Mouse (Mus musculus) midbrain, embryonic 11.5 days (tissue): ENCODE measurements around the gene Elmo1. TPM values are rescaled to one million over a fixed set of nuclear protein-coding genes. Genes with fewer than 3 reads are reported as not detected.

Source experiments
- ATAC-seq: fragments of 200-750 bp; cut with Nextera tagmentation; 2 replicates; pipeline ENCODE4 v1.8.0; 2017; ENCODE audit warnings: moderate TSS enrichment, moderate library complexity; ENCODE audit not compliant: low FRiP score
- DNase-seq: peaks from one replicate; pipeline ENCODE4 v3.0.0; 2015; ENCODE audit warnings: low spot score; ENCODE audit errors: missing footprints
- H3K27ac ChIP-seq: fragments of 300-500 bp; sonication (generic); 2 replicates; pipeline ENCODE4 v1.5.1; 2014; ENCODE audit warnings: low read depth, low read length
- H3K27me3 ChIP-seq: fragments of 300-500 bp; sonication (generic); 2 replicates; pipeline ENCODE4 v1.6.1; 2014; ENCODE audit warnings: mild to moderate bottlenecking, low read length, moderate library complexity, mixed read lengths; ENCODE audit not compliant: control insufficient read depth, insufficient read depth
- H3K36me3 ChIP-seq: fragments of 300-500 bp; sonication (generic); 2 replicates; pipeline ENCODE4 v1.6.1; 2014; ENCODE audit warnings: mild to moderate bottlenecking, low read length, moderate library complexity, mixed read lengths; ENCODE audit not compliant: control insufficient read depth, insufficient read depth
- H3K4me1 ChIP-seq: fragments of 300-500 bp; sonication (generic); 2 replicates; pipeline ENCODE4 v1.6.1; 2014; ENCODE audit warnings: low read length; ENCODE audit not compliant: control insufficient read depth, insufficient read depth
- H3K4me2 ChIP-seq: fragments of 300-500 bp; sonication (generic); 2 replicates; pipeline ENCODE4 v1.6.1; 2014; ENCODE audit warnings: mild to moderate bottlenecking, moderate library complexity
- H3K4me3 ChIP-seq: fragments of 300-500 bp; sonication (generic); 2 replicates; pipeline ENCODE4 v1.5.1; 2014; ENCODE audit warnings: low read depth, low read length
- H3K9ac ChIP-seq: fragments of 300-500 bp; sonication (generic); 2 replicates; pipeline ENCODE4 v1.6.1; 2014; ENCODE audit warnings: low read length
- H3K9me3 ChIP-seq: fragments of 300-500 bp; sonication (generic); 2 replicates; pipeline ENCODE4 v1.6.1; 2016; ENCODE audit warnings: low read length; ENCODE audit not compliant: control insufficient read depth
- WGBS: fragments of 180-500 bp; shearing (Covaris S2); extraction: QIAGEN DNeasy Blood & Tissue Kit; methylation state at CpG from one replicate; pipeline ENCODE4 v1.1.7; 2014; 5-methylcytosine and 5-hydroxymethylcytosine counted together
- polyA plus RNA-seq: library from polyadenylated mRNA; unstranded; fragments of >200 nt; fragmentation: Nextera tagmentation; extraction: Ambion mirVana; gene quantifications from 2 replicates; pipeline ENCODE4 v1.2.1, GENCODE M21; 2014

The Elmo1 gene
- polyA plus RNA-seq, 1 experiment from 2014 or later = 19.1 TPM

DNA sequence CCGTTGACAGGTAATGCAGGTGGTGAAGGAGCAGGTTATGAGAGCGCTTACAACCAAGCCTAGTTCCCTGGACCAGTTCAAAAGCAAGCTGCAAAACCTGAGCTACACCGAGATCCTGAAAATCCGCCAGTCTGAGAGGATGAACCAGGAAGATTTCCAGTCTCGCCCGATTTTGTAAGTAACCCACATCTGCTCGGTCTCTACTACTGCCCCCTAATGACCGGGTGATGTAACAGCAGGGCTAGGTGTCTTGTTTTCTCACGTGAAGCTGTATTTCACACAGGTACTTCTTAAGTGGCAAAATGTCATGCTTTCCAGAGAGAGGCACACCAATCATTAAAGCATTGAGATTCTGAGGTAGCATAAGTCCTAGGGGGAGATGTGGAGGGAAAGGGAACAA lies 474.0 kb downstream of the Elmo1 start:
- WGBS = 85% methylated on average over 9 of the region's 9 CpGs
- DNase-seq (no peak), ATAC-seq (no peak)
- Histone ChIP-seq H3K9ac (no peak overlapping the region), H3K36me3 (no peaks in the 10 kb centered on the region), H3K9me3 (no peaks in the 10 kb centered on the region), H3K4me2 (no peak overlapping the region), H3K27me3 (no peaks in the 10 kb centered on the region), H3K27ac (no peak overlapping the region), H3K4me3 (no peak overlapping the region), H3K4me1 (no peaks in the 10 kb centered on the region)

DNA sequence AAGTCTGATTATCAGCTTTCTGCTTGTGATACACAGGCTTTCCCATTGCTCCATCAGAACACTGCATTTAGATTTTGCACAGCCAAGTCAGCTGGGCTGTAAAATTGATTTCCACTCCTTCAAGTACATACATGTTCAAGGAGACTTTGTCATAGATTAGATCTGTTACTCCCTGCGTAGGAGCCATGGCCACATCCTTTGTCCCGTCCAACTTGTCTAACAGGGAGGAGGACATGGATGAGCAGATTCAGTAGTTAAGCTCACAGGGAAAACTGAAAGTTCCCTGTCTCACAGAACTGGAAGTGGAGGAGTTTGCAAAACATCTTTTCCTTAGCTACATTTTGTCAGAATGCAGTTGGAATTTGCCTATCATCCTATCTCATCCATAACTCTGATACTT lies 484.8 kb downstream of the Elmo1 start:
- Histone ChIP-seq H3K27me3 (no peaks in the 10 kb centered on the region), H3K36me3 (no peaks in the 10 kb centered on the region), H3K4me3 (no peak overlapping the region), H3K4me2 (no peak overlapping the region), H3K9ac (no peak overlapping the region), H3K27ac (no peak overlapping the region), H3K4me1 (no peaks in the 10 kb centered on the region), H3K9me3 (no peaks in the 10 kb centered on the region; the same call in 1 of the 2 replicates)
- WGBS = 84% methylated on average over 2 of the region's 2 CpGs
- ATAC-seq (no peak), DNase-seq (no peak)

DNA sequence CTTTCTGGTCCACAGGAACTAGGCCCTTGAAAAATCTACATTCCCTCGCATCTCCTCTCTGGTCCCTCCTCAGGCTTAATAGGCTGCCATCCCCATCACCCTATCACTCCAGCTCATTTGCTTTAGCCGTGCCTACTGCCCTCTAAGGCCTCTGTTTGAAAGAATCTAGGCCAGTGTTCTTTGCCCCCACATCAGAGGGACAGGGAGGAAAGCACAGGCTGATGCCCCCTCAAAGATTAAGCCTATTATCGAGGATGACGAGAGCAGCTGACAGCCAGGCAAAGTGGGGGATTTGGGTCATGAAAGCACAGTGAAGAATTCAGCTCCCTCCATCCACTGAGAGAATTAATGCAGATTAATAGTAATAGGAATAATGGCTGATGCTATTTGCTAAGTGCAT lies 495.5 kb downstream of the Elmo1 start:
- peaks cover 5% of the 10 kb centered on the region; the same call in 1 of the 2 replicates for H3K4me1 ChIP-seq
- H3K9ac ChIP-seq = no peak overlapping the region
- H3K4me2 ChIP-seq = no peak overlapping the region
- H3K4me3 ChIP-seq = no peak overlapping the region
- DNase-seq (no peak), ATAC-seq (peak; percentile 30; the same call in 1 of the 2 replicates)
- no peaks in the 10 kb centered on the region for H3K27me3 ChIP-seq
- 38% methylated on average over 4 of the region's 4 CpGs for WGBS
- no peaks in the 10 kb centered on the region for H3K9me3 ChIP-seq
- H3K27ac ChIP-seq = no peak overlapping the region
- no peaks in the 10 kb centered on the region for H3K36me3 ChIP-seq

DNA sequence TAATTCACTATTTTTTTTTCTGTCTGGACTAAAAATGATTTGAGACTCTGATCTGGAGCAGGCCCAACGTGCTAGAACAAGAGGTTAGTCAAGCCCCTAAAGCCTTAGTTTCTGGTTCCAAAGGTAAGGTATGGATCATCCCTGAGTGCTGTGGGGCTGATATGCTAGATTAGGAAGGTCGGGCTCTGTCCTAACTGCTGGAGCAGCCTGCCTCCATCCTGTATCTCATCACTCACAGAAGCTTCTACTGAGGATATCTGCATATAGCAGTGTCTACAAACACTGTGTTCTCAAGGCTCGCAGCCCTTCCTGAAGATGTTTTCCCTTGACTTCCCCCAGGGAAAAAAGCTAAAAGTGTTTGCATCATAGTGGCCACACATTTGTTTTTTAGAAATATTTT lies 496.1 kb downstream of the Elmo1 start:
- H3K4me3 ChIP-seq = no peak overlapping the region
- H3K9me3 ChIP-seq = no peaks in the 10 kb centered on the region
- WGBS = 83% methylated on average over 3 of the region's 3 CpGs
- H3K27me3 ChIP-seq = no peaks in the 10 kb centered on the region
- H3K4me2 ChIP-seq = no peak overlapping the region
- H3K4me1 ChIP-seq = peaks cover 5% of the 10 kb centered on the region; the same call in 1 of the 2 replicates
- H3K9ac ChIP-seq = no peak overlapping the region
- ATAC-seq = no peak
- no peak overlapping the region for H3K27ac ChIP-seq
- no peak for DNase-seq
- H3K36me3 ChIP-seq = no peaks in the 10 kb centered on the region

DNA sequence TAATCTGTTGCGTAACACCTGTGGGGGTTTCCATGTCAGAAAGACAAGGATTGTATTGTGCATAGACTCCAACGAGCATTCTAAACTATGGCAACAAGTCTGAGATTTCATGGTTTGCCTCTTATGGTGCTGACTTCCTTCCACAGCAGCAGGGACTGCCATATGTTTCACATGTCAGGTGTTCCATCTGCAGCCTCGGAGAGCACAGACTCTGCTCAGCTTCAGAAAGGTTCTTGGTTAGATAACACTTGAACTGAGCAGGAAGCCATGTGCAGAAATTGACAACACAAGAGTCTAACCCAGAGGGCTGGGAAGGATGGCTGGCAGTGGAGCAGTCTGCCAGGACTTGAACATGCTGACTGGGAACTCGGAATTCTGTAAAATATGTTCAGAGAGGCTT lies 500.6 kb downstream of the Elmo1 start:
- no peak overlapping the region for H3K4me3 ChIP-seq
- 0 out of 2 replicates have a peak, but pooled peaks cover under 1% of the 10 kb centered on the region for H3K4me1 ChIP-seq
- no peak overlapping the region for H3K4me2 ChIP-seq
- no peak overlapping the region for H3K27ac ChIP-seq
- H3K9ac ChIP-seq = no peak overlapping the region
- H3K27me3 ChIP-seq = no peaks in the 10 kb centered on the region
- H3K36me3 ChIP-seq = no peaks in the 10 kb centered on the region
- WGBS = 88% methylated on average over 4 of the region's 4 CpGs
- no peak for ATAC-seq
- no peak for DNase-seq
- no peaks in the 10 kb centered on the region for H3K9me3 ChIP-seq

DNA sequence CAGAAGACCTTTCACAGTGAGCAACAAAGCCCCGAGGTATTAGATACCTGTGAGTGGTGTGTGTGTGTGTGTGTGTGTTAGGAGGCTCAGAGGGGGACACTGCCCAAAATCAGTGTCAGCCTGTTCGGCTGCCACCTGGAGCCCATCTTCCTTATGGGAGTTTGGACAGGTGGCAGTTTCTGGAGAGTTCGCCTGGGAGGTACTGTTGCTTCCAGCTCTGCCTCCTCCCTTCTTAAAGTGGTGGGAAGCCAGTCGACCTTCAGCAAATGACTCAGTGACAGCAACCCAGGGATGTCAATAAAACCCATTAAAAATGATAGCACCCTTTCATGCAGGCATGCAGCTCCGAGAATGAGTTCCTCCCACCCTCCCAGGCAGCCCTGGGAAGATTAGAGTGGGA lies 506.9 kb downstream of the Elmo1 start:
- WGBS = 74% methylated on average over 5 of the region's 5 CpGs

DNA sequence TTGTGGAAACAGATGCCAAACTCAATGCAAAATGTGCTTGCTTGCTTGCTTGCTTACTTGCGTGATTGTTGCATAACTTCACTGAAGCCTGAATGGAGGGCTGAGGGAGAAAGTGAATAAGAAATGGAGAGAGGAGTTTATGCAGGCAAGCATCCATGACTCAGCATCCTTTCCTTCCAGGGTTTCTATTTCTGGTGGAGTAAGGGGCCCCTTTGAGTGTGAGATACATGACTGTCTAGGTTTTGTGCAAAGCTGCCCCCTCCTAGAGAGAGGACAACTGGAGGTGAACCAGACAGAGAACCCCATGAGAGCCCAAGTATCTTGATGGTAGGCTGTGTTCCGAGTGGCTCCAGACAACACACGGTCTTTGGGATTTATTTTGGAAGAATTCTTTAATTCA lies 508.2 kb downstream of the Elmo1 start:
- H3K27ac ChIP-seq = no peak overlapping the region
- no peak overlapping the region for H3K4me3 ChIP-seq
- H3K4me1 ChIP-seq = no peaks in the 10 kb centered on the region; the same call in 1 of the 2 replicates
- no peaks in the 10 kb centered on the region for H3K36me3 ChIP-seq
- H3K9me3 ChIP-seq = no peaks in the 10 kb centered on the region
- ATAC-seq (no peak), DNase-seq (no peak)
- WGBS = 94% methylated on average over 3 of the region's 3 CpGs
- no peak overlapping the region for H3K4me2 ChIP-seq
- no peaks in the 10 kb centered on the region for H3K27me3 ChIP-seq
- no peak overlapping the region for H3K9ac ChIP-seq

More for the DNA sequence above, 506.9 kb downstream of the Elmo1 start:
- Histone ChIP-seq H3K4me2 (no peak overlapping the region), H3K4me1 (no peaks in the 10 kb centered on the region; the same call in 1 of the 2 replicates), H3K36me3 (no peaks in the 10 kb centered on the region), H3K4me3 (no peak overlapping the region), H3K9me3 (no peaks in the 10 kb centered on the region), H3K9ac (no peak overlapping the region), H3K27ac (no peak overlapping the region), H3K27me3 (no peaks in the 10 kb centered on the region)
- DNase-seq (no peak), ATAC-seq (no peak)

DNA sequence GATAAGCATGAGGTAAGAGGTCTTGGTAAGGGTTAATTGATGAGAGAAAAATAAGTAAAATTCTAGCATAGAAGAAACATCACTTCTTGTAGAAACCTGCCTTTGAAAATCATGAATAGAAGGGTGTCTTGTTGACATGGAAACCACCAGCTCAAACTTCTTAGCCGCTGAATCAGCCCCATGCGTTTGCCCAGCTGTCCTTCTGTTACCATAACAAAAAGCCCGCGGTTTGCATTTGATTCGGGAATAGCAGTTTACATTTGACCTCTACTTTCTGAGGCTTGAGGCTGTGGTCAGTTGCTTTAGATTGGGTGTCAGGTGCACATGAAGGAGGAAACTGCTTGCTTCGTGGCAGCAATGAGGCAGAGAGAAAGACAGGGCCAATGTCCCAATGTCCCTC lies 509.9 kb downstream of the Elmo1 start:
- Histone ChIP-seq H3K36me3 (no peaks in the 10 kb centered on the region), H3K9me3 (no peaks in the 10 kb centered on the region), H3K27ac (no peak overlapping the region), H3K4me3 (no peak overlapping the region), H3K4me2 (no peak overlapping the region), H3K9ac (no peak overlapping the region), H3K27me3 (no peaks in the 10 kb centered on the region), H3K4me1 (no peaks in the 10 kb centered on the region; the same call in 1 of the 2 replicates)
- WGBS = 18% methylated on average over 6 of the region's 6 CpGs
- ATAC-seq = peak; percentile 56
- DNase-seq = no peak

DNA sequence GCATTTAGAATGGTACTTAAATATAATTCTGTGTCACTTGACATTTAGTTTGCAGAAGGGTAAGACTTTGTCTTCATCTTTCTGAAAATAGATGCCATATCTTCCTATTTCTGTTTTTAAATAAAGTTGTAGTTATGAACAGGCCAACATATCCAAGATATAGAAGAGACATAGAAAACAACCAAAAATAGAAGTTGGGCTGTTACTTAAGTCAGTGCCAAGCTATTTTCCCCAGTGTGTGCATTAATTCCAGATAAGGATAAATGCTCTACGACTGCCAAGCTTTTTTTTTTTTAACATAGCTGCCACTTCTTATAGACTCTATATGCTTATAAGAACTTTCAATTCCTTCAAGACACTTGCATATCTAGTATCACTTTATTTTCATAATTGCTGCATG lies 511.0 kb downstream of the Elmo1 start:
- 76% methylated on average over 1 of the region's 1 CpGs for WGBS
- H3K36me3 ChIP-seq = no peaks in the 10 kb centered on the region
- no peaks in the 10 kb centered on the region; the same call in 1 of the 2 replicates for H3K4me1 ChIP-seq
- no peak overlapping the region for H3K4me3 ChIP-seq
- no peak overlapping the region for H3K4me2 ChIP-seq
- H3K9ac ChIP-seq = no peak overlapping the region
- no peaks in the 10 kb centered on the region for H3K9me3 ChIP-seq
- H3K27ac ChIP-seq = no peak overlapping the region
- ATAC-seq = no peak
- H3K27me3 ChIP-seq = no peaks in the 10 kb centered on the region
- no peak for DNase-seq

DNA sequence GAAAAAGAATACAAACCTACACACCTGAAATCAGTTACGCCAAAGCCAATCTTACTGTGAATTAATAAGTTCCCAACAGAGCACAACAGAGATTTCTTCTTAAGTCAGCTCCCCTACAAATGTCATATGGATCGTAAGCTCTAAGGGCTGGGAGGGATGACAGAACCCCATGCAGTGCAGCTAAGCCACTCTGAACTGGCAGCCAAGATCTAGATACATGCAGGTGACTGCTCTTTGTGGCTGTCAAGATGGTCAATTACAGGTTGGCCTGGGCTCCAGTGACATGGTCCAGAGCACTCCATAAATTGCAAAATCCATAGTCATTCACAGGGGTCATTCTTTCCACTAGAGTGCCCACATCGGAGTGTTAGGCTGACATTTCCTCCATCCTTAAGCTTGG lies 516.5 kb downstream of the Elmo1 start:
- ATAC-seq = no peak
- Histone ChIP-seq H3K4me3 (no peak overlapping the region), H3K36me3 (no peaks in the 10 kb centered on the region), H3K4me2 (no peak overlapping the region), H3K4me1 (peaks cover 9% of the 10 kb centered on the region), H3K9ac (no peak overlapping the region), H3K9me3 (no peaks in the 10 kb centered on the region), H3K27me3 (no peaks in the 10 kb centered on the region), H3K27ac (no peak overlapping the region)
- WGBS = 76% methylated on average over 3 of the region's 3 CpGs
- DNase-seq = no peak
